Mouse (Mus musculus) cerebellum, adult (tissue): ENCODE measurements around the gene Bcas2.
"Not testable (repeated sequence)": the region's sequence is repeated elsewhere in the genome, so short reads cannot be mapped to it uniquely, and the experiment has no call there.

ENCODE experiments used
- ATAC-seq: cut with Nextera tagmentation; 2 replicates; pipeline ENCODE4 v1.9.2; 2017; ENCODE audit warnings: mild to moderate bottlenecking, moderate library complexity, mixed read lengths; ENCODE audit not compliant: insufficient number of reproducible peaks, low FRiP score, low TSS enrichment

The Bcas2 gene

GRCm38 (mm10) chr3:103171505-103172267 is at the start of gene Bcas2:
Gene Bcas2 (plus strand): TSS chr3:103171655.
- ATAC-seq: peak; percentile 90

DNA sequence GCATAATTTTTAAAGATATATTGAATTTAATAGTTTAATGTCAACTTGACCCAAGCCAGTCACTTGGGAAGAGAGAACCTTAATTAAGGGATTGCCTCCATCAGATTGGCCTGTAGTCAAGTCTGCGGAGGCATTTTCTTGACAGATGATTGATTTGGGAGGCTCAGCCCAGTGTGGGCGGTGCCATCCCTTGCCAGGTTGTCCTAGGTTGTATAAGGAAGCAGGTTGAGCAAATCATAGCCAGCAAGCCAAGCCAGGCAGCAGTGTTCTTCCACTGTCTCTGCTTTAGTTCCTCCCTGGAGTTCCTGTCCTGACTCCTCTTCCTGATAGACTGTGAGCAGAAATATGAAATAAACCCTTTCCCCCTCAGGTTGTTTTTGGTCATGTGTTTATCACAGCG is 47.8 kb upstream of the Bcas2 start:
- ATAC-seq: no peak

DNA sequence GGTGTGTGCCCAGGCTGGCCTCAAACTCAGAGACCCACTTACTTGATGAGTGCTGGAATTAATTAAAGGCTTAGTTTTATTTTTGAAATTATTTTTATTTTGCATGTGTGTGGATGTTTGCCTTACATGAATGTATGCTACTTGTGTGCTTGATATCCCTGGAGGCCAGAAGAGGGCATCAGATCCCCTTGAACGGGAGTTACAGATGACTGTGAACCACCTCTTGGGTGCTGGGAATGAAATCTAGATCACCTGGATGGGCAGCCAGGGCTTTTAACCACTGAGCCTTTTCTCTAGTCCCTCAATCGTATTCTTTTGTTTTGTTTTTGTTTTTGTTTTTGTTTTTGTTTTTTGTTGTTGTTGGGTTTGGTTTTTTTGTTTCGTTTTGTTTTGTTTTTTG is 45.3 kb upstream of the Bcas2 start:
- no peak for ATAC-seq

GRCm38 (mm10) chr3:103127177-103127576 is 44.3 kb upstream of the Bcas2 start:
- ATAC-seq: no peak

- ATAC-seq: no peak
Measured at GRCm38 (mm10) chr3:103127721-103128120, 43.7 kb upstream of the Bcas2 start.

- no peak for ATAC-seq
Measured at GRCm38 (mm10) chr3:103128251-103128650, 43.2 kb upstream of the Bcas2 start.

DNA sequence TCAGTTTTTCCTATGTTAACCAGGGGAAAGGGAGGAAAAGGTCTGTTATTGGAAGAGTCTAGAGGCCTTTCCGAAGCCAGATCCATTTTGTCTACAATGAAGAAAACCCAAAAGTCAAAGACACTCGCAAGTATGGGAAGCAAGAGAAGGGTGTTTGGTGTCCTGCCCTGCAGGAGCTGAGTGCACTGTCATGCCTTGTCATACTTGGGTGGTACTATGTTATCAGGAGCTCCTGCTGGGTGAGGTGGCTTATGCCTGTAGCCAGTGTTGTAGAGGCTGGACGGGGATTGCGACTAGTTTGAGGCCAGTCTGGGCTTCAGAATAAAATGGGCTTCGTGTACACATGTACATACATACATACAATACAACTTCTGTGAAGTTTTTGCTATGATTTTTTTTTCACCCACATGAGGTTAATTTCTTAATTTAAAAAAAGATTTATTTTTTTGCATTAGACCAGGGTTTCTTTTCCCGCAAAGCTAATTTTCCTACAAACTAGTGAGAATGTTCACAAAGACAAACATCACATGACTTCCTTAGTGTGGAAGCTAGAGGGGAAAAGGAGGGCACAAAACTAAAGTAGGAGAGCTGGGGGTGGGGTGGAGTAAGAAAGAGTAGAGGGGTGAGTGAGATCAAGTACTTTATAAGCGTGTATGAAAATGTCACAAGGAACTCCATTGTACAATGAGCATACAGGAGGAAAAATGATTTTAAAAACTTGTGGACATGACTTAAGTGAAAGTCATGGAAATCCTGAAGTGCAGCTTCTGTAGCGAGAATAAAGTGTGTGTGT is 41.9 kb upstream of the Bcas2 start:
- no peak for ATAC-seq

DNA sequence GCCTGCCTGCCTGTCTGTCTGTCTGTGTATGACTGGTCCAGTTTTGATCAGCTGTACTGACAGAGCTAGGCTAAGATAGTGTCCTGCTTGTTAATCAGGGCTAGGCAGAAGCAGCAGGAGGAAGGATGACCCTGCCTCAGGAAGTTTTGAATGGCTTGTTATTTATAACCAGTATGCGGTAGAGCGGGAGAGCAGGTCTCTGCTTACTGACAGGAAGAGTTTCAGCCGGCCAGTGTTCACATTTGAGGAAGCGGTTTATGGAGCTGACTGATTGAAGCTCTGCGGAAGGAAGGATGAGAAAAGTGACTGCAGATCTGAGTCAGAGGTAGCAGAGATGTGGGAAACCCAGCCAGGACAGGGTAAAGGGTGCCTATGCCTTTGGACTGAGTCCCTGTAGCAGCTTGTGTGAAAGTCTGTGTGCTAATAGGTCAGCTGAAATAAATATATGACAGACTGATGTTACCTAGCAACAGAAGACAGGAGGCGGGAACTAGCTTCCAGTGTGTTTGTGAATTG is 41.2 kb upstream of the Bcas2 start:
- ATAC-seq: no peak

GRCm38 (mm10) chr3:103133098-103133497 is 38.4 kb upstream of the Bcas2 start:
- no peak for ATAC-seq

DNA sequence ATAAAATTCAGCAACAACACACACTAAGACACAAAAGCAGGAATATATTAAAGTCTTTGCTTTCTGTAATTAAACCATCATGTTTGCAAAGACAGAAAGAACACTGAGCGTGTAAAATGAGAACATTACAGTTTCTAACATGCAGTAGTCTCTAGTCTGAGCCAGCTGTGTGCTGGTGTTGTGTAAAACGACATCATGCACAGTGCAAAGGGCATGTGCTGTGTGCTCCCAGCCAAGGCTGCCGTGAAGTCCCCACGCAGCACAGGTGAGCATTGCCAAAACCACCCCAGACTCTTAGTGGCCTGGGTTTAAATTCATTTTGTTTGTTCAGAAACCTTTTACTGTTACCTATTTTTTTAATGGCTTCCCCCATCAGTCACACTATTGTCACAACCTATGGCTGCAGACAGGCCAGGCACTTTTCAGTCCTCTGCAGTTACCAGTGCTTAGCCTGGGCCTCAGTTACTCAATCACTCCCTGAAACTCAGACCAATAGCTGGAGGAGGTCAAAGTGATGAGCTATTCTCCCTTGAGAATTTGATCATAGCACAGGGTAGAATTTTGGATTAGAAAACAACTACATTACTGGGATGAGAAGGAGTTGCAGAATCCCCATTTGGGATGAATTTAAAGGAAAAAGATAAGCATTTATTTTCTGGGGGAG is 34.9 kb upstream of the Bcas2 start:
- ATAC-seq: no peak

- no peak for ATAC-seq
Measured at GRCm38 (mm10) chr3:103139047-103139446, 32.4 kb upstream of the Bcas2 start.

DNA sequence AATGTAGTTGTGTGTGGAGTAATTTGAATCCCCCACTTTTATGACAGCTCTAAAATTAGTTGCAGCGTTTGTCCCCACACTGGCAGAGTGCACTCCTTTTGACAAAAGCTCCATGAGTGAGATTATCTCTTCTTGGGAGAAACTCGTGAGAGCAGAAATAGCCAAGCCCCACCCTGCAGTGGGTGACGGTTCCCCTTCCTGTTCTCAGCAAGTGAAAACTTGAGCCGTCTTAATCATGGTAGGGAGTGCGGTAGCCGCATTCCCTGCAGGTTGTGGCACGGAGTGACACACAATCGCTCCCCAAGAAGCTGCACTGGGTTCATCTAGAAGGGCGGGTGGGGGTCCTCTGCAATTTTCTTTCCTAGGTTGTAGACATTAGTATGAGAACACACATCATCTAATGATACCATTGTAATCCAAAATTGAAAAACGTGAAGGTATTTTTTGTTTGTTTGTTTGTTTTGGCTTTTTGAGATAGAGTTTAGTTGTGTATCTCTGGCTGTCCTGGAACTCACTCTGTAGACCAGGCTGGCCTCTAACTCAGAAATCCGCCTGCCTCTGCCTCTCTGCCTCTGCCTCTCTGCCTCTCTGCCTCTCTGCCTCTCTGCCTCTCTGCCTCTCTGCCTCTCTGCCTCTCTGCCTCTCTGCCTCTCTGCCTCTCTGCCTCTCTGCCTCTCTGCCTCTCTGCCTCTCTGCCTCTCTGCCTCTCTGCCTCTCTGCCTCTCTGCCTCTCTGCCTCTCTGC is 31.2 kb upstream of the Bcas2 start:
- ATAC-seq: not testable (repeated sequence)

DNA sequence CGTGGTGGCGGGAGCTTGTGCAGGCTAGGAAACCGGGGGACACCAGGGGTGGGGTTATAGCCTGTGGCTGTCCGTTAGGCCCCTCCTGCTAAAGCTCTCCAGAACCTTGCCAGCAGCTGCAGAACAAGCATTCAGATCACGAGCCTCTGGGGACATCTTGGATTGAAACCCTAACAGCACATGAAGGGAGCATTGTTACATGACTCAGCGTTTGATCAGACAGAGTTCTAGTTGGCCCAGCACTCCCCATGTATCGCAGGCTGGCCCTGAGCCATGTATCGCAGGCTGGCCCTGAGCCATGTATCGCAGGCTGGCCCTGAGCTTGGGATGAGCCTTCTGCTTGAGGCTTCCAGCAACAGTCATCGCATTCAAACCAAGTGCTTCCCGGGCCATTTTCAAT is 30.2 kb upstream of the Bcas2 start:
- no peak for ATAC-seq

GRCm38 (mm10) chr3:103142366-103142765 is 29.1 kb upstream of the Bcas2 start:
- ATAC-seq: no peak

DNA sequence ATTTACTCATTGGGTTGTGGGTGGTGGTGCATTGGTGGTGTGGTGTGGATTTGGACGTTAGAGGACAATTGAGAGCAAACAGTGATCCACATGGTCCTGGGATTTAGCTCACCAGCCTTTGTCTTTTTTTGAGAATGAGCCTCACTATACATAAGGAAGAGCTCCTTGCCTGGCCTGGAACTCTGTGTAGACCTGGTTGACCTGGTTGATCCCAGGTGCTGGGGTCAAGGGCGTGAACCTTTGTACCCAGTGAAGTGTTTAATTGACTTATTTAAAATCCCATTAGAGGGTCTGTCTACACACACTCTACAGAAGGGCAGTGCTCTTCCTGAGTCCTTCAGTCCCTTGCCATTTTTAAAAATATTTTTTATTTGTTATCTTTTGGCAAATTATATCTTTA is 26.1 kb upstream of the Bcas2 start:
- no peak for ATAC-seq

DNA sequence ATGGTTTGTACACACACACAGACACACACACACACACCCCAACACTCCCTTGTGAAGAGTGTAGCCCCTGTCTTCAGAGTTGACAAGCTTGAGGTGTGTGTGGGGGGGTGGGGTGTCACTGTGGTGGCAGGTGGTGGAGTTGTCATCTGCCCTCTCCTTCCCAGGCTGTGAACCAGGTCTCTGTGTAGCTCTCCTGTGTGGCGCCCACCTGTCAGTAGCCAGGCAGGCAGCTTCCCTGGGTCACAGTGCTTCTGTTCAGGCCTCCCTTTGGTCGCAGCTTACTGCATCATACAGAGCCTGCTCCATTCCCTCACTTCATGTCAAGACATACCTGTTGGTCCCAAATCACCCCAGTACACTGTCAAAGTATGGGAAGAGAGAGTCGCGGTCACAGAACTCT is 25.7 kb upstream of the Bcas2 start:
- no peak for ATAC-seq

DNA sequence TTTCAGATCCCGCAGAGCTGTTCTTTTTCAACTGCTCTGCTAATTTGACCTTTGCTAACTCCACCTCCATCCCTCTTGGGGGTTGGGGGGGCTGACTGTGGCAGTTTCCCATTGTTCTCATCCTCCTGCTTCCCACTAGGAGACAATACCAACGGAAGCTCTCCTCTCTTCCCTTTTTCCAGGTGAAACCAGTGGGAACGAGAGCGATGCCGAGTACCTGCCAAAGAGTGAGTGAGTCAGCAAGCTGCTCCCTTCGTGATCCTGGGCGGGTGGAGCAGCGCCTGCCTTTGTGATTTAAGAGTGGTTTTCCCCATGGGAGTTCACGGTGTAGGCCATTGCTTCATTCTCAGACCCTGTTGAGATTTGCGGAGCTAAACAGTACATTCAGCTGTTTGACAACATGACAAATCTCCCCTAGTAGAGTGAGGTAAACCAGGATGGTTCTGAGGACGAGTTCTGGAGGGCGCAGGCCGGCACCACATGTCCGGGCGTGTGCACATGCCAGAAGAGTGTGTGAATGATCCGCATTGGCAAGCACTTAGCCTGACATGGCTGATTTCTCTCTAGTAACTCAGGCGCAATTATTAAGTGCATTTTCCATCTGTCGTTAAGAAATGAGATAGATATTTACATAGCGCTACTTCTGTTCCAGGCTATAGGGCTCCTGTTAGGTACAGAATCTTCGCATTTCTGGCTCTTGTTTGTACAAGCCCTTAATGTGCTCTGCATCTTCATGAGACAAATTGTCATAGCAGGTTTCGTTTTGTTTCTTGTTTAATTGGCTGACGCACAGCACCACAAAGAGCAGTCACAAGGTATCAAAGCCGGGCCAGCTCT is 24.9 kb upstream of the Bcas2 start:
- ATAC-seq: no peak

DNA sequence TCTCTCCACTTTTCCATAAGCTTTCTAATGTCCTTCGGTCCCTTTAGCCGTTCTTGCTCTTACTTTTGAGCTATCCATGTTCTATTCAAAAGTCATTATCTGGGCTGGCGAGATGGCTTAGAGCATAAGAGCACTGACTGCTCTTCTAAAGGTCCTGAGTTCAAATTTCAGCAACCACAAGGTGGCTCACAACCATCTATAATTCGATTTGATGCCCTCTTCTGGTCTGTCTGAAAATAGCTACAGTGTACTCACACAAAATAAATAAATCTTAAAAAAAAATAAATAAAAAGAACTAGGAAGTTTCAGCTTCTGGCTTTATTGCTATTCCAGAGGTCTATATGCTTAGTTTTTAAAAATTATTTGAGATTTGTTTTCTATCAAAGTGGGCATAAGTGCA is 23.7 kb upstream of the Bcas2 start:
- ATAC-seq: no peak

DNA sequence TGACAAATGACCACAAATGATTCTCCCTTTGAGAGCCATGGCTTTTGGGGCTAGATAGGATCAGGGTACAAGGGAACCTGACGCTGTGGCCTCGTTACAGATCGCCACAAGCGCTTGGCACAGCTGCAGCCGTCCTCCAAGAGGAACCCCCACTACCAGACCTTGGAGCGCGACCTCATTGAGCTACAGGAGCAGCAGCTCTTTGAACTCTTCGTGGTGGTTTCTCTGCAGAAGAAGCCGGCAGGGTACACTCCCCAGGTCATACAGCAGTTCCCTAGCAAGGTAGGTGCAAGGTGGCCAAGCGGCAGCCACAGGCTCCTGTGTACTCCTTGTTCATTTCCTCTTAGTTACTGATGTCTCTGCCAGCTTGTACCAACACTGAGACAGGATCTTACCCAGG is 22.5 kb upstream of the Bcas2 start:
- no peak for ATAC-seq

DNA sequence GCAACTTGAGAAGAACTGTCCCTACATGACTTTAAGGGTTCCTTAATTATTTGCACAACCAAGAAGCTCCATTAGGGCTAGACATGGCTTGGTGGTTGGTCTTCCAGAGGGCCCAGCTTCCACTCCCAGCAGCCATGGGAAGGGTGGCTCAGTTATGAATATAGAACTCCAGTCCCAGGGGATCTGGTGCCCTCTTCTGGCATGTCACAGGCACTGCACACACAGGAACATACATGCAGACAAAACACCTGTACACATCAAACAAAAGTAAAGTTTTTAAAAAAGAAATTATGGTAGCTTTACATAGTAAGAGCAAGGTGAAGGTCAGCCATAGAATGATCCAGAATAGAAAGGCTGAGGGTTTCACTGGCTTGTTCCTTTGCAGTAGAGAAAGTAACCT is 17.7 kb upstream of the Bcas2 start:
- no peak for ATAC-seq
